Mouse (Mus musculus): ENCODE data around the gene Timp4. TPM values are rescaled to one million over a fixed set of nuclear protein-coding genes. Genes with fewer than 3 reads are reported as not detected.

Gene Timp4
- polyA plus RNA-seq, 1 experiment from 2014 or later, result 1.5 TPM

Other genes starting within 250 kb of the Timp4 start
- gene Tamm41, start 214.3 kb downstream of the Timp4 start, polyA plus RNA-seq (2014; fragmentation: Nextera tagmentation; extraction: Ambion mirVana), result 64.8 and 69.6 TPM in 2 replicates
- gene Syn2, start 117.3 kb downstream of the Timp4 start, polyA plus RNA-seq (2014; fragmentation: Nextera tagmentation; extraction: Ambion mirVana), result 23.3 and 31.6 TPM in 2 replicates
- not detected in 2 replicates for gene Gm17482, start 24.9 kb downstream of the Timp4 start, polyA plus RNA-seq (2014; fragmentation: Nextera tagmentation; extraction: Ambion mirVana)
- 0.16 TPM in 1 of 2 replicates, not detected in the other for gene Pparg, start 108.7 kb upstream of the Timp4 start, polyA plus RNA-seq (2014; fragmentation: Nextera tagmentation; extraction: Ambion mirVana)